Mouse (Mus musculus) heart, postnatal 0 days (tissue): ENCODE measurements at regions not wholly inside any gene's neighbourhood (a gene's known extent, or its start where the extent isn't known, plus 50 kb on each side); places are given as distances from the start of the nearest gene placed in this dataset. TPM values are rescaled to one million over a fixed set of nuclear protein-coding genes. Genes with fewer than 3 reads are reported as not detected.

Experiments
- ATAC-seq: fragments of 200-750 bp; cut with Nextera tagmentation; 2 replicates; pipeline ENCODE4 v1.8.0; 2017; ENCODE audit warnings: low read depth, moderate number of reproducible peaks, moderate library complexity; ENCODE audit not compliant: insufficient read depth
- DNase-seq: peaks from one replicate; pipeline ENCODE4 v3.0.0-alpha.2; 2016; ENCODE audit warnings: low spot score
- H3K27ac ChIP-seq: fragments of 300-500 bp; sonication (generic); 2 replicates; pipeline ENCODE4 v1.5.1; 2014; ENCODE audit warnings: low read depth, mild to moderate bottlenecking
- H3K27me3 ChIP-seq: fragments of 300-500 bp; sonication (generic); 2 replicates; pipeline ENCODE4 v1.6.1; 2014; ENCODE audit warnings: low read length, mixed read lengths; ENCODE audit not compliant: control insufficient read depth, insufficient read depth
- H3K36me3 ChIP-seq: fragments of 300-500 bp; sonication (generic); replicated peaks from 2 replicates; pipeline ENCODE4 v1.6.1; 2014; ENCODE audit warnings: low read length, mixed read lengths; ENCODE audit not compliant: control insufficient read depth, insufficient read depth
- H3K4me1 ChIP-seq: fragments of 300-500 bp; sonication (generic); 2 replicates; pipeline ENCODE4 v1.6.1; 2014; ENCODE audit warnings: antibody characterized with exemption; ENCODE audit not compliant: control insufficient read depth, insufficient read depth
- H3K4me2 ChIP-seq: fragments of 300-500 bp; sonication (generic); 2 replicates; pipeline ENCODE4 v1.6.1; 2014; ENCODE audit warnings: low read depth, mild to moderate bottlenecking, low read length, moderate library complexity
- H3K4me3 ChIP-seq: fragments of 300-500 bp; sonication (generic); 2 replicates; pipeline ENCODE4 v1.5.1; 2014; ENCODE audit warnings: low read depth, low read length
- H3K9ac ChIP-seq: fragments of 300-500 bp; sonication (generic); replicated peaks from 2 replicates; pipeline ENCODE4 v1.6.1; 2014; ENCODE audit warnings: low read depth, low read length, mixed read lengths
- H3K9me3 ChIP-seq: fragments of 300-500 bp; sonication (generic); replicated peaks from 2 replicates; pipeline ENCODE4 v1.6.1; 2016; ENCODE audit warnings: low read length; ENCODE audit not compliant: control insufficient read depth
- CTCF ChIP-seq: IDR thresholded peaks from 2 replicates; pipeline ENCODE4 v1.5.1; 2016; ENCODE audit warnings: antibody characterized with exemption, control low read depth, low read depth
- EP300 ChIP-seq: IDR thresholded peaks from 2 replicates; pipeline ENCODE4 v1.6.1; 2016; ENCODE audit warnings: antibody characterized with exemption, low read depth
- WGBS: fragments of 180-500 bp; shearing (Covaris S2); extraction: QIAGEN DNeasy Blood & Tissue Kit; methylation state at CpG from one replicate; pipeline ENCODE4 v1.1.7; 2014; 5-methylcytosine and 5-hydroxymethylcytosine counted together
- microRNA-seq: library from miRNA; unstranded; fragments of <30 nt; microRNA quantifications from one replicate; pipeline ENCODE4, GENCODE M21; 2016

- Histone ChIP-seq H3K9ac (no peak overlapping the region), H3K27ac (no peak overlapping the region), H3K4me3 (no peak overlapping the region), H3K9me3 (no peaks in the 10 kb centered on the region), H3K27me3 (no peaks in the 10 kb centered on the region), H3K4me1 (no peaks in the 10 kb centered on the region), H3K4me2 (no peak overlapping the region), H3K36me3 (no peaks in the 10 kb centered on the region)
- DNase-seq: no peak
- 60% methylated on average over 5 of the region's 5 CpGs for WGBS
- ATAC-seq: no peak
- no peak for TF ChIP-seq CTCF
- no peak for TF ChIP-seq EP300
These were observed 51.6 kb upstream of the Adgrl4 start for GRCm38 (mm10) chr3:151386103-151386502.

Small RNAs in the stretch of these regions (microRNA-seq; reads per million reads assigned to microRNA genes)
- gene Mir3963: not detected
